Mouse (Mus musculus) liver, embryonic 14.5 days (tissue): ENCODE data around the gene Tbc1d17.

Experiments used
- CTCF ChIP-seq: IDR thresholded peaks from 2 replicates; pipeline ENCODE4 v1.5.1; 2016; ENCODE audit warnings: antibody characterized with exemption, low read depth, control low read depth
- EP300 ChIP-seq: IDR thresholded peaks from 2 replicates; pipeline ENCODE4 v1.6.1; 2016; ENCODE audit warnings: antibody characterized with exemption, low read depth

GRCm38 (mm10) chr7:44836016-44836404 is 12.9 kb downstream of the Tbc1d17 start:
- TF ChIP-seq CTCF (no peak), EP300 (no peak)
